Mouse (Mus musculus): ENCODE measurements around the gene Rad50.

Rad50 gene

DNA sequence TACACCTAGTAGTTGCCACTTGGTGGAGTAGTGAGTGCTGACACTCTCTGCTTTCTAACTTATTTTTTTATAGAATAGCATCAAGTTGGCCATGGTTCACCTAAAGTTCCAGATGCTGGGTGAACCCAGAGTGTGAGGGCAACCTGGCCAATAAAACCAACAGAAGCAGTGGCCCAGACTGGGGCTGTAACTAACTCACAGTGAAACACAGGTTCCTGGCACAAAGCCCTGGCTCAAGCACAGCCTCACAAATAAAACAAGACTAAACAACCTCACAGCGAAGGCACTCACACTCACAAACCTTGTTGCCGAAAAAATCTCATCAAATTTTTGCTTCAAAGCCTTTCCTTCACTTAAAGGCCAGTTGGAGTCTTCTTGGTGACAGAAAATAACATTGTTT lies 8.6 kb downstream of the Rad50 start:
- DNase-seq (ENCODE audit: low read depth), result no peak

DNA sequence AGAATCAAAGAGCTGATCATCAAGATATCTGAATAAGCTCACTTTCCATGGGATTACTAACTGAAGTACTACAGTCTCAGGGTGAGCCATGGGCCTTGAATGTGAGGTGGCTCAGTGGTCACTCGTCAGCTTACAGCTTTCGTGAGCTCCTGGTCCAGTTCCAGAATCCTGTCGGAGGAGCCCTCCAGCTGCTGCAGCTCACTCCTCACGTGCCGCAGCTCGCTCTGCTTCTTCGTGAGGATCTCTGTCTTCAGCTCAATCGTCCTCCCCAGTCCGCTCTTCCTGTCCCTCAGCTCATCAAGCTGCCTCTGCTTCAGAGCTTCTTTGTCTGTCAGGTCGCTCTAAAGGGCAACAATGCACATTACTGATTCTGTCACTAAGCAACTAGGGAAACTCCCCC lies 15.1 kb downstream of the Rad50 start:
- no peak for DNase-seq (ENCODE audit: low read depth)

DNA sequence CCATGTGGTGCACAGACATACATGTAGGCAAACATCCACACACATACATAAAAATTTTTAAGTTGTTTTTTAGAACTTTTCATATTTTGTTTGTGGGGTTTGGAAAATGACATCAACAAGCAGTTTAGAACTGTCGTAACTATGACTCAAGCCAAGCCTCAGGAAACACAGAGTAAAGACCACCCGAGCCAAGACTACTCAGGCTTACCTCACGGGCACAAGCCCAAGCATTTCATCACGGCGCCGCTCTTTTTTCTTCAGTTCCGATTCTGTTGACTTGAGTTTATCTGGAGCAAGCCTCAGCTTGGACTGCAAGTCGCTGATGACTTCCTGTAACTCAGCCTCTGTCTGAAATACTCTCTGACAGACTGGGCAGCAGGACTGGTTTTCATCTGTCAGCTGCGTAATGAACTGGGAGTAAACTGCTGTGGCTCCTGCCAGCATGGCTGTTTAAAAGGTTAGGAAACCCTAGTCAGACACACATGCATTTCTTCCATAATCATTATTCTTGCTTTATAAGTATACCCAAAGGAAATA lies 24.1 kb downstream of the Rad50 start:
- peak; percentile 19 for DNase-seq (ENCODE audit: low read depth)

- DNase-seq (ENCODE audit: low read depth), result no peak
Measured at GRCm38 (mm10) chr11:53682170-53682569, 24.9 kb downstream of the Rad50 start.

- no peak for DNase-seq (ENCODE audit: low read depth)
Measured at GRCm38 (mm10) chr11:53681686-53682085, 25.4 kb downstream of the Rad50 start.

DNA sequence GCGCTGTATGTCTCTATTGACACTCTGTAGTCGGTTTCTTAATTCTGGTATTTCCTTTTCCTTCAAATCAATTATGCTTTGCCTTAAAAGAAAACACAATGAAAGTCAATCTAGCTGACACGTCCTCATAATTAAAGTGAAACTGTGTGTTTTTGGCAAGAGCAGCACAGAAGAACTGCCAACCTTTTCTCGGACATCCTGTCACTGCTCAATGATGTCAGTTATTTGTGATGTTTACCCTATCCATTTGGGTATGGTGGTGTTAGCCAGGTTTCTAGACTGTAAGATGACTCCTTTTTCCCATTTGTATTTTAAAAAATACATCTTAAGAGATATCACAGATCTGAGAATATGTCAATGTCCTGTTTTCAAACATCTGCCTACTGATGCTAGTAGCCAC lies 27.0 kb downstream of the Rad50 start:
- no peak for DNase-seq (ENCODE audit: low read depth)

DNA sequence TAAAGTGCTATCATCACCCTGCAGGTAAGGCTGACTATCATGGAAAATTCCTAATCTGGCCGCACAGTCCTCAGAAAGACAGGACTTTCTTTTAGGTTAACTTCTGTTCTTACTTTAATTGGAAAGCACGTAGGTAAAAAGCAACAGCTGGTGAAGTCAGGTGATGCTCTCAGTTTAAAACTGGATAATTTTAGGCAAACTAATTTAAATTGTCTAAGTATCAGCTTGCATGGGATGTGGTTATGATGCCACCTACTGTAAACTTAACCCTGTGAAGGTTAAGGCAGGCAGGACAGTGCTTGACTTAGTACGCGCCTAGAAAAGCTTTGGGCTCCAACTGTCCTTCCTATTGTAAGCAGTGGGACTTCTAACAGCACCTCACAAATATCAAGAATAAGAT lies 35.7 kb downstream of the Rad50 start:
- DNase-seq (ENCODE audit: low read depth), result no peak

DNA sequence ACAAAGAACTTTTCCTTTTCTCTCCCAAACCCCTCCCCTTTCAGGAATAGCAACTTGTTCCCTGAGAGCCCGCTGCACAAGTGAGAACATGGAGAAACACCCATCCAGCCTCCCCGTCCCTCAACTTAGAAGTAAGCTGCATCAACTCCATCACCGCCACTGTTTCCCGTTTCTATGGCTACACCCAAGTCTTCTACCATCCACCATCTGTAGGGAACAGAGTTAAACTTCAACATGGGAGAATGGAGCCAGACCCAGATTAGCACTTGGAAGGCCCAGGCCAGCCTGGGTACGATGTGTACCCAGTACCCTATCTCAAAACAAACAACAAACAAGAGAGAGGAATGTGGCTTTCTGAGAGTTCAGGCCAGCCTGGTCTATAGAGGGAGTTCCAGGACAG lies 43.0 kb downstream of the Rad50 start:
- DNase-seq (ENCODE audit: low read depth), result no peak

DNA sequence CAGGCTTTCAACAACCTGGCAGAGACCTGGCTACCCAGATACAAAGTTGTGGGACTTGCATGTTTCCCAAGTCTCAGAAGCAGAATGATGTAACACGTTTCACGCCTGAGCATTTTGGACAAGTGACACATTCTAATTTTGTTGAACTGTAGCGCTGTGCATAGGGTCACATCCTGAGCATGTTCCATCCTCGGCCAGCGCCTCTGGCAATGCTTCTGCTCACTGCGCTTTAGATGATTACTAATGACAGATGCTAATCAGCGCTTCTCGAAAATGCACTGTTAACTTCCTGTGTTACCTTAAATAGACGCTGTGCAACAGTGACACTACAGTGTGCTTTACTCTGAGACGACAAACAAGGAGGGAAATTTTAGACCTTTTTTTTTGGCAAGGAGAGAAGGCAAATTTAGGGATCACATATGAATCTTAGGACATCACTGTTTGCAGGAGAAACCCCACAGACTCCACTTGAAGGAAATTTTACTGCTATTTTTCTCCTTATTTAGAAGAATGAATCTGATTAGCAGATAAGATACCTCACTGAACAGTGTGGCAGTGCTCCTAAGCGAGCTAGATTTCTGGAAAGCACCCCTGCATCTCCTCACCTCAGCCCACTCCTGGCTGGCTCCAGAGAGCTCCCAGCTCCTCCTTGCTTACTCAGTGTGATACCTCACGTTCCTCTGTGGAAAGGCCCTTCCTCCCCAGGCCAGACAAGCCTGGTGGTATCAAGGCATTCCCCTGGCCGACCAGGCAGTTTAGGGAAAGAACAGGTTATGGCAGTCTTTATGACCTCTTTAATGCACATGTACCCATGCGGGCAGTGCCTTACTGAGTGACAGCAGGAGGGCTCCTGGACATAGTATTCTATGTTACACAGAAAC lies 44.1 kb downstream of the Rad50 start:
- DNase-seq (ENCODE audit: low read depth), result peak; percentile 82

- no peak for DNase-seq (ENCODE audit: low read depth)
Measured at GRCm38 (mm10) chr11:53657828-53658227, 49.3 kb downstream of the Rad50 start.

- no peak for DNase-seq (ENCODE audit: low read depth)
Measured at GRCm38 (mm10) chr11:53657381-53657780, 49.7 kb downstream of the Rad50 start.

DNA sequence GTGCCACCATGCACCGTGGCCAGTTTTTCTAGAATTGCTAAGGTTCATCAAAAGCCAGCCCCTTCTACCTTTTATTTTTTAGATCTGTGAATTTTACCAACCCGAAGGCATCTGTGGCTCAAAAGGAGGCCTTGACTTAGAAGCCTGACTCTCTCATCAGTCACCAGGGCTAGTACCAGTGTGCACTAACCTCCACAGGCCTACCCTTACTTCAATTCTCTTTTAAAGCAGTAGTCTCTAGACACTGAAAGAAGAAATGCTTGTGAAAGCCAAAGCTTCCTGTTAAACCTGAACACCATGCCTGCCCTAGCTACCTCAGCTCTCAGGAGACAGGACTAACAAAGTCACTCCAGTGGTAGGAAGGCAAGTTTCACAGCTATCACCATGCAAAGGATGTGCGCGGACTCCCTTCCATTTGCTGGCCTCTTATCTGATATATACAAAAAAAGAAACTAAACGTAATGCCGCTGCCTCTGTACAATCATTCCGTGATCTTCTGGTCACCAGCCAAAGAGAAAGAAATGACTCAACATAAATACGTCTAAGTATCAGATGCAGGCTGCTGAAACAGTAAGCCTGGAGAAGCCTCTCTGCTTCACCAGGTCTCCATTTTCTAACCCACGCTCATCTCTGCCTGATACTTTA lies 50.4 kb downstream of the Rad50 start:
- DNase-seq (ENCODE audit: low read depth), result peak; percentile 91

DNA sequence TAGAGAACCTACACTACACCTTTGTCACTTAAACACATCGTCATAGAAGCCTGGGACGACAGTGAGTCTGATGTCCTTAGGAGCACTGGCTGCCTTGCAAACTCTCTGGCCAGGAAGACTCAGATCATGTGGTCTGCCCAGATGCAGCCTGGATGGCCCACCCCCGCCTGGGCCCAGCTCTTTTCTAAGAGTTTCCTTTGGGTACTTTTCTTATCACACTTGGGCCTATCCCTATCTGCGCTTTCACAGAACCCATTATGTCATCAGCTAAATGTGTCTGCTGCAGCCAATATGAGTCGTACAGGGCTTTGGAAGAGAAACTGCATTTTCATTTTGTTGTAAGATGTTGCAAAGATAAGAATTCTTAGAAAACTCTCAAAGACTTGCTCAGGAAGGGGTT lies 52.1 kb downstream of the Rad50 start:
- DNase-seq (ENCODE audit: low read depth), result peak; percentile 91

DNA sequence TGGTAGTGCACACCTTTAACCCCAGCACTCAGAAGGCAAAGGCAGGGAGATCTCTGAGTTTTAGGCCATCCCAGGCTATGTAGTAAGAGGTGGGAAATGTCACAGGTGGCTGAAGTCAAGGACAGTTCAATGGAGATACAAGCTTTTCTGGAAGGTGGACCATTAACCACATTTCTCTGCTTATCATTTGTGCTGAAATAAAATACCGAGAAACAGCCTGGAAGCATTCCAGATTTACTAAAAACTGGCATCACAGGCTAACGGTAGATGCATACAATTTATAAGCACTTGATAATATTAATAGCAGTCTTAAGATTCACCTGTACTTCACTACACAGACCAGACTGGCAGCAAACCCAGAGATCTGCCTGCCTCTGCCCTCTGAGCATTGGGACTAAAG lies 54.7 kb downstream of the Rad50 start:
- DNase-seq (ENCODE audit: low read depth), result no peak

- no peak for DNase-seq (ENCODE audit: low read depth)
Measured at GRCm38 (mm10) chr11:53651441-53651840, 55.7 kb downstream of the Rad50 start.

DNA sequence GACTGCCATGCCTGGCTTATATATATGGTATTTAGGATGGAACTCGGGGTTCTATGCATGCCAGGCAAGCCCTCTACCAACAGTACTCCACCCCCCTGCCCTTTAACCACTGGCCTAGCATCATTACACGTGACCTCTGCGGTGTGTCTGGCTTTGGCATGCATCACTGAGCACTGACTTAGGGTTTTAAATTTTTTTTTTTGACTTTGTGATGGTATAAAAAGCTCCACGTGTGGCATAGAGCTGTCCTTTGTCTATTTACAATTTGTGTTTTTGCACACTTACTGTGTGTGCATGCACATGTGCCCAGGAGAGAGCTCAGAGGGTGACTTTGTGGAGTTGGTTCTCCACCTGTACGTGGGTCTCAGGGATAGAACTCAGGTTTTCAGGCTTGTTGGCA lies 63.1 kb downstream of the Rad50 start:
- no peak for DNase-seq (ENCODE audit: low read depth)

GRCm38 (mm10) chr11:53642744-53643279 lies 64.3 kb downstream of the Rad50 start:
- DNase-seq (ENCODE audit: low read depth), result no peak

GRCm38 (mm10) chr11:53637803-53638260 lies 69.3 kb downstream of the Rad50 start:
- DNase-seq (ENCODE audit: low read depth), result no peak

- no peak for DNase-seq (ENCODE audit: low read depth)
Measured at GRCm38 (mm10) chr11:53637046-53637802, 69.9 kb downstream of the Rad50 start.

DNA sequence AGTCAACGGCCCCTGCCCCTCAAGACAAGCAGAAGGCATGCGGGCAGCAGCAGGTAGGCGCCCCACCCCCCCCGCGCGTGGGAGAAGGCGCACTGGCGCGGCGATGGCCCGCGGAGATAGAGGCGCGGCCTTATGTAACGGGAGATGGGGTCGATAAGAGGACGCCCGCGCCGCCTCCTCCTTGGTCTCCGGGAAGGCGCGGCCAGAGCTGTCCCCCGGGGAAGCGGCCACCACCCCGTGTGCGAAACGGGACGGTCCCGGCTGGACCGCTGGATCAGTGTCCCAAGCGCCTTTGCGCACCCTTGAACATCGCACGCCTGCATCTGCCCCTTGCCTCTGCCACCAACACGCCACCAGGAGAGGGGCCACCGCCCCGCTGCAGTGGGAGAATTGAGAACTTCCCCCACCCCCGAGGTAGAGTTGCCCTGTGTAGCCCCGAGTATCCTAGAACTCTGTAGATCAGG lies 70.9 kb downstream of the Rad50 start:
- DNase-seq (ENCODE audit: low read depth), result no peak

DNA sequence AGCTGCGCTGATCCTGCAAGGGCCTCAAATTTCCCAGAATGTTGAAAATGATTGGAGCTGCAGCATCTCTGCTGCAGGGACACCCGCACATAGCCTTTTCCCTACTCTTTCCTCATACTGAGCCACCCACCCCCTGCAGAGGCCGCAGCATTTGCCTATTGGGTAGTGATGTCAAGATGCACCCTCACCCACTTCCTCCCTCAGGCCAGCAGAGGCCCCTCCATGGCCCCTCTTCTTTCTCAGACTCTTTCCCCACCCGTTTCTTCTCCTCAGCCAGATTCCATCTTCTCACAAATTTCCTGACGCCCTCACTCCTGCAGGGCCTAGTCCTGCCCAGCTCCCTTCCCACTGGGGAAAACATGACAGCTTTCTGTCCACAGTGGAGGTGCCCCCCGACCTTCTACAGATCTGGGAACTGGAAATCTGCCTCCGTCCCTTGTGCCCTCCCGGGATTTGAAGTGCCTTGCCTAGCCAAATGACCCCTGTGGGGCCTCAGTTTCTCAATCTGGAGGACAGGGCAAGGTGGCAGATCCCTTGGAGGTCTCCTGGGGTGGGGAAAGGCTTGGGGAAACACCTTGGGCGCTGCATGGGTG lies 71.4 kb downstream of the Rad50 start:
- no peak for DNase-seq (ENCODE audit: low read depth)

DNA sequence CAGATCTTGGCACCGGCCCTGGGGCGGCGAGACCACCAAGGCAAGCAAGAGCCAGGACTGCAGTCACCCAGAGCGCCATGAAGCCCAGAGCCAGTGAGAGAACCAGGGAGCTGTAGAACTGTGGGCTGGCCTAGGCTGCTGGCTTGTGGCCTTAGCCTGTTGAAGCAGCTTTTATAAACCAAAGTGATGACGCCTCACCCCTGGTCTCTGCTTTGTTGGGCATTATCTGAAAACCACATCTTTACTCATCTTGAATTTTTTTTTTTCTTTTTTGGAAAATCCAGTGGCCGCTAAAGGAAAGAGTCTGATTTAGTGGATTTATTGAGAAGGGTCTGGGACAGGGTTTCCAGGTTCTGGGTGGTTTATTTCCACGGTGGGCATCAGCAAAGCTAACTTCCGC lies 72.6 kb downstream of the Rad50 start, which contains the start of gene Il13:
Gene Il13 (minus strand): TSS at position 147 of the 400 bp plus-strand sequence.
- DNase-seq (ENCODE audit: low read depth), result peak; percentile 70
